Mouse (Mus musculus) ES-Bruce4 (cell line): ENCODE measurements at regions not wholly inside any gene's neighbourhood (a gene's known extent, or its start where the extent isn't known, plus 50 kb on each side); places are given as distances from the start of the nearest gene placed in this dataset.

ENCODE experiments used
- H3K27ac ChIP-seq: 2 replicates; pipeline ENCODE4 v1.5.1; 2012; ENCODE audit warnings: low read length, inconsistent platforms; ENCODE audit not compliant: insufficient read depth
- H3K27me3 ChIP-seq: 2 replicates; pipeline ENCODE4 v1.6.1; 2012; ENCODE audit warnings: mild to moderate bottlenecking, low read length, inconsistent platforms; ENCODE audit not compliant: control insufficient read depth, poor library complexity, insufficient read depth, severe bottlenecking
- H3K36me3 ChIP-seq: 2 replicates; pipeline ENCODE4 v1.6.1; 2012; ENCODE audit warnings: inconsistent platforms, mild to moderate bottlenecking, low read length, moderate library complexity; ENCODE audit not compliant: control insufficient read depth, poor library complexity, insufficient read depth, severe bottlenecking
- H3K4me1 ChIP-seq: one replicate; pipeline ENCODE4 v1.8.1; 2011; ENCODE audit warnings: low read length; ENCODE audit not compliant: control insufficient read depth, insufficient read depth
- H3K4me3 ChIP-seq: 2 replicates; pipeline ENCODE4 v1.5.1; 2011; ENCODE audit warnings: low read depth, mild to moderate bottlenecking, low read length
- H3K9ac ChIP-seq: 2 replicates; pipeline ENCODE4 v1.6.1; 2012; ENCODE audit warnings: low read depth, mild to moderate bottlenecking, inconsistent platforms; ENCODE audit not compliant: poor library complexity, severe bottlenecking
- H3K9me3 ChIP-seq: replicated peaks from 2 replicates; pipeline ENCODE4 v1.6.1; 2012; ENCODE audit warnings: mild to moderate bottlenecking, low read length, inconsistent platforms; ENCODE audit not compliant: control insufficient read depth, poor library complexity, insufficient read depth, severe bottlenecking
- CTCF ChIP-seq: IDR thresholded peaks from one replicate; pipeline ENCODE4 v1.8.1; 2011; ENCODE audit warnings: low read depth, low read length
- EP300 ChIP-seq: IDR thresholded peaks from 2 replicates; pipeline ENCODE4 v1.6.1; 2011; ENCODE audit warnings: low read depth, low read length; ENCODE audit not compliant: insufficient read depth
- POLR2A ChIP-seq: IDR thresholded peaks from one replicate; pipeline ENCODE4 v1.8.1; 2011; ENCODE audit warnings: low read length; ENCODE audit not compliant: insufficient read depth

- TF ChIP-seq EP300: no peak
- TF ChIP-seq POLR2A: no peak
- TF ChIP-seq CTCF: no peak
- no peak overlapping the region for H3K27ac ChIP-seq
- H3K4me3 ChIP-seq: no peak overlapping the region
- no peaks in the 10 kb centered on the region for H3K27me3 ChIP-seq
- no peak overlapping the region for H3K9ac ChIP-seq
- H3K36me3 ChIP-seq: no peaks in the 10 kb centered on the region
- no peaks in the 10 kb centered on the region for H3K4me1 ChIP-seq
- no peaks in the 10 kb centered on the region; the same call in none of the 2 replicates for H3K9me3 ChIP-seq
These were observed 1405.9 kb downstream of the Nxph1 start for GRCm38 (mm10) chr6:10354135-10354534.

DNA sequence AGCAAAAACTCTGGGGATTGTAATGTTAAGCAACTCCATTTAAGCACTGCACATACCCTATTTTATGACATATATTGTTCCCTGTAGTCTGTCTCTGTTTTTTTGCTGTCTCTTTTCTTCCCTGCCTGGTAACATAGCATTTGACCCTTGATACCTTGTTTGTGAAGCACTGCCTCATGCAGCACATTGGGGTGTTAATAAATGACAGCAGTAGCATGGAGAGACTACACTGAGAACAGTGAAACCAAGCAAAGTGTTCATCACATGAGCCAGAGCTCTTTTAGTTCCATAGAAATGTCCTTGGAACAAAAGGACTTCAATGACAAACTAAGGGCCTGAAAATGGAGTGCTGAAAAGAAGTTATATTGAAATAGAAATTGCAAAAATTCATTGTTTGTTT, 1416.9 kb downstream of the Nxph1 start:
- Histone ChIP-seq H3K36me3 (no peaks in the 10 kb centered on the region), H3K4me3 (no peak overlapping the region), H3K4me1 (no peaks in the 10 kb centered on the region), H3K9me3 (no peaks in the 10 kb centered on the region), H3K9ac (no peak overlapping the region), H3K27me3 (no peaks in the 10 kb centered on the region), H3K27ac (no peak overlapping the region)
- TF ChIP-seq POLR2A (no peak), CTCF (no peak), EP300 (no peak)

DNA sequence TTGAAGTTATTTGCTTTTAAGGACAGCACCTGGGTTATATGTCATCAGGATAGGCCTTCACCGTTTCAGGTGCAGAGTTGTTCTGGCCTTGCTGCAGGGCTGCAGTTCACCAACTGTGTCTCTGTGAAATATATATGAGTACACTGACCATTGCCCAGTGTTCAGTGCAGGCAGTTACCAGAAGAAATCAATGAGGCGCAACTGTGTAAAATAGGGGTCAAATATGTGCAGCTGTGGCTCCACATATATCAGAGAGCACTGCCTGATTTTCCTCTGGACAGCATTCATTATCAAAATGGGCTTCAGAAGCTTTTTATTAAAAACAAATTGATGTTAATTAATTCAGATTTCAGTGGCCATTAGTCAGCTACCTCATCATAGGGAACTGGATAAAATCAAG, 1426.2 kb downstream of the Nxph1 start:
- no peaks in the 10 kb centered on the region for H3K9me3 ChIP-seq
- no peaks in the 10 kb centered on the region for H3K36me3 ChIP-seq
- H3K4me3 ChIP-seq: no peak overlapping the region
- H3K4me1 ChIP-seq: no peaks in the 10 kb centered on the region
- no peaks in the 10 kb centered on the region for H3K27me3 ChIP-seq
- TF ChIP-seq EP300: no peak
- no peak for TF ChIP-seq CTCF
- no peak for TF ChIP-seq POLR2A
- H3K9ac ChIP-seq: no peak overlapping the region
- H3K27ac ChIP-seq: no peak overlapping the region

GRCm38 (mm10) chr6:10424636-10425035, 1476.4 kb downstream of the Nxph1 start:
- H3K27me3 ChIP-seq: no peaks in the 10 kb centered on the region
- H3K36me3 ChIP-seq: no peaks in the 10 kb centered on the region
- no peak overlapping the region for H3K27ac ChIP-seq
- H3K4me1 ChIP-seq: no peaks in the 10 kb centered on the region
- no peak overlapping the region for H3K4me3 ChIP-seq
- H3K9ac ChIP-seq: no peak overlapping the region
- TF ChIP-seq EP300 (peak; percentile 29; the same call in 1 of the 2 replicates), POLR2A (no peak)
- H3K9me3 ChIP-seq: no peaks in the 10 kb centered on the region

- no peaks in the 10 kb centered on the region for H3K9me3 ChIP-seq
- no peaks in the 10 kb centered on the region for H3K27me3 ChIP-seq
- H3K27ac ChIP-seq: no peak overlapping the region
- no peak overlapping the region for H3K4me3 ChIP-seq
- H3K9ac ChIP-seq: no peak overlapping the region
- TF ChIP-seq EP300: no peak
- no peak for TF ChIP-seq CTCF
- no peak for TF ChIP-seq POLR2A
- H3K4me1 ChIP-seq: no peaks in the 10 kb centered on the region
- no peaks in the 10 kb centered on the region for H3K36me3 ChIP-seq
These were observed 1477.3 kb downstream of the Nxph1 start for GRCm38 (mm10) chr6:10425506-10425905.

DNA sequence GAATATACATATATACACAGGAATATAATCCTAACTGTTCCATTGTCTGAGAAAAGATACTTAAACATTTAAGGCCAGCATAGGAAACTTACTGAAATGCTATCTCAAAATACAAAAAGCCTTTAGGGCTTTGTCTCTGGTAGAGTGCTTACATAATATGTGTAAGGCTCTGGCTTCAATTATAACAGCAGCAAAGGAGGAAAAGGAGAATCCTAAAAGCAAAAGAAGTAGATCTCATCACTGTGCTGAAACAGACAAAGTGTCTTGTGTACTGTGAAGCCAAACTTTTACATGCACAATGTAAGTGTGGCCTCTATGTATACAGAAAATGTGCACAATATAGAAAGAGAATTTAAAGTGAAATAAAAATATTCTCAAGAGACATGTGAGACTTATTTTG, 1464.1 kb downstream of the Ndufa4 start:
- Histone ChIP-seq H3K27me3 (no peaks in the 10 kb centered on the region), H3K9me3 (no peaks in the 10 kb centered on the region), H3K27ac (no peak overlapping the region), H3K9ac (no peak overlapping the region), H3K4me3 (no peak overlapping the region), H3K4me1 (no peaks in the 10 kb centered on the region), H3K36me3 (no peaks in the 10 kb centered on the region)
- no peak for TF ChIP-seq EP300

DNA sequence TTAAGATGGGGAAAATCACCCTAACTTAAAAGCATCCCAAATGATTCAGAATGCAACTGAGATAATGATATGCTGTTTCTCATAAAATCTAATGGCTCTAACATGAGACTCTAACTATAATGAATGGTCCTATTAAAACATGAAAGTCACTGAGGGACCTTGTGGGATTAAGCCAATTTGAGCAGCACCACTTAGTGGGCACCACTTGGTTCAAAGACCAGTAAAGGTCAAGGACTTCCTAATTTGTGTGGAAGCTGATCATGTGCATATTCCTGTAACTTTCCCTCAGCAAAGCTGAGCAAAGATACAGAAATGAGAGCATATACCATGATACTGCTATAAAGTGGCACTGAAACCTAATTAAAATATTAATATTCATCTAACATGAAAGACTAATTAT, 1451.3 kb downstream of the Ndufa4 start:
- no peaks in the 10 kb centered on the region for H3K27me3 ChIP-seq
- H3K9me3 ChIP-seq: no peaks in the 10 kb centered on the region
- H3K9ac ChIP-seq: no peak overlapping the region
- H3K4me1 ChIP-seq: no peaks in the 10 kb centered on the region
- no peaks in the 10 kb centered on the region for H3K36me3 ChIP-seq
- H3K27ac ChIP-seq: no peak overlapping the region
- H3K4me3 ChIP-seq: no peak overlapping the region
- TF ChIP-seq CTCF (no peak), POLR2A (no peak), EP300 (no peak)
